19 mouse cellular contexts compared by ENCODE assay signal in the genomic region with DNA sequence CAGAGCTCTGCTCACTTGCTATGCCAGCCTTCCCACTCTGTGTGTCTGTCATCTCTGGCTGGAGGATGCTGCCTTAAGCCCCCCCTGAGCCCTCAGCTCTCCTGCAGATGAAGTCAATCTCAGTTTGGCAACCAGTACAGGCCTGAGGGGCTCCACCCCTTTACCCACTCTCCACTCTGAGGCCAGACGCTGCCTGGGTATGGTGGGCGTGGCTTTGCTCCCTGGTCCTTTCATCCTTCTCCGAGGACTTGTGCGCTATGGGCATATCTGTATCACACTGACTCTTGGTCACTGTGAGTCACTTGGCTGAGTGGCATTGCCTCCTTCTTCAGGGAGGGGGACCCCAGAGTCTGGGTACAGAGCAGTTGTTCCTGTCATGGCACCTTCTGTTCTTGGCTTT.
A peak's percentile ranks its signal among the peaks of the same experiment; 100 is the strongest.
DNase-seq lines count a peak whose midpoint lies in the region; ATAC-seq and TF ChIP-seq lines count a peak whose summit lies in the region.
"Had no signal": no experiment of that assay in that cellular context is flagged by ENCODE, and none has a peak within 500 bp of the region (broad histone marks: within the 10 kb centered on the region; RNA-seq: fewer than 3 reads in every experiment).

No protein-coding gene starts in this region.

- H3K4me1 ChIP-seq in embryonic facial prominence, embryonic 15.5 days, result peaks cover 65% of the 10 kb centered on the region
- peaks cover 7% of the 10 kb centered on the region; the same call in 1 of the 2 replicates for H3K4me1 ChIP-seq in midbrain, embryonic 14.5 days (ENCODE audit: control insufficient read depth, insufficient read depth, low read length)
- H3K4me1 ChIP-seq in kidney, embryonic 15.5 days, result peaks cover 51% of the 10 kb centered on the region

- H3K36me3 ChIP-seq in embryonic facial prominence, embryonic 15.5 days, result no peaks in the 10 kb centered on the region
- no peaks in the 10 kb centered on the region for H3K36me3 ChIP-seq in midbrain, embryonic 14.5 days (ENCODE audit: control insufficient read depth, insufficient read depth, low read length)
- H3K36me3 ChIP-seq in kidney, embryonic 15.5 days, result no peaks in the 10 kb centered on the region
- H3K36me3 ChIP-seq: hindbrain, embryonic 10.5 days; limb, embryonic 15.5 days; liver, embryonic 15.5 days; midbrain, embryonic 15.5 days had no signal

- no peaks in the 10 kb centered on the region for H3K27me3 ChIP-seq in embryonic facial prominence, embryonic 15.5 days
- no peaks in the 10 kb centered on the region for H3K27me3 ChIP-seq in midbrain, embryonic 14.5 days (ENCODE audit: control insufficient read depth, insufficient read depth, low read length)
- no peaks in the 10 kb centered on the region for H3K27me3 ChIP-seq in kidney, embryonic 15.5 days
- H3K27me3 ChIP-seq: limb, embryonic 15.5 days; midbrain, embryonic 15.5 days had no signal

- WGBS in embryonic facial prominence, embryonic 15.5 days, result 19% methylated on average over 4 of the region's 4 CpGs
- 50% methylated on average over 4 of the region's 4 CpGs for WGBS in midbrain, embryonic 14.5 days
- WGBS in kidney, embryonic 15.5 days, result 37% methylated on average over 4 of the region's 4 CpGs

- H3K4me3 ChIP-seq in gastrocnemius, adult 2 months, result no peak overlapping the region
- no peak overlapping the region for H3K4me3 ChIP-seq in embryonic facial prominence, embryonic 15.5 days (replicated peaks)
- no peak overlapping the region for H3K4me3 ChIP-seq in midbrain, embryonic 14.5 days (replicated peaks; ENCODE audit: low read depth, low read length)
- no peak overlapping the region for H3K4me3 ChIP-seq in kidney, embryonic 15.5 days (replicated peaks)
- H3K4me3 ChIP-seq: hindbrain, embryonic 10.5 days; limb, embryonic 15.5 days; liver, embryonic 15.5 days; midbrain, embryonic 15.5 days; myocyte had no signal

- no peak overlapping the region for H3K4me2 ChIP-seq in embryonic facial prominence, embryonic 15.5 days (replicated peaks)
- no peak overlapping the region for H3K4me2 ChIP-seq in midbrain, embryonic 14.5 days (ENCODE audit: low read length)
- H3K4me2 ChIP-seq in kidney, embryonic 15.5 days, result no peak overlapping the region
- H3K4me2 ChIP-seq: limb, embryonic 15.5 days; liver, embryonic 15.5 days; midbrain, embryonic 15.5 days had no signal

- intact Hi-C loops in gastrocnemius, adult 2 months (cut with DNase I), result no loop called here
- intact Hi-C loops in gastrocnemius, postnatal 36 days (cut with DNase I), result no loop called here

- ATAC-seq in embryonic facial prominence, embryonic 15.5 days (ENCODE audit: insufficient number of reproducible peaks, low FRiP score, low TSS enrichment, low read depth), result 0 out of 2 replicates have a peak, but pooled peaks have one; percentile 21
- no peak for ATAC-seq in midbrain, embryonic 14.5 days (ENCODE audit: low FRiP score, low TSS enrichment)
- no peak for ATAC-seq in kidney, embryonic 15.5 days (replicated peaks; ENCODE audit: low FRiP score)
- ATAC-seq: forebrain, embryonic 14.5 days; hindbrain, postnatal 0 days; intestine, postnatal 0 days; midbrain, embryonic 15.5 days had no signal

- peak overlapping the region; percentile 89 for H3K27ac ChIP-seq in gastrocnemius, adult 2 months
- H3K27ac ChIP-seq in embryonic facial prominence, embryonic 15.5 days (replicated peaks), result no peak overlapping the region
- H3K27ac ChIP-seq in midbrain, embryonic 14.5 days (replicated peaks; ENCODE audit: low read depth, low read length), result no peak overlapping the region
- H3K27ac ChIP-seq in kidney, embryonic 15.5 days, result no peak overlapping the region
- H3K27ac ChIP-seq: hindbrain, embryonic 10.5 days; hindbrain, postnatal 0 days; limb, embryonic 15.5 days; liver, embryonic 15.5 days; midbrain, embryonic 15.5 days had no signal

- no peak for DNase-seq in gastrocnemius, adult 2 months
- no peak for DNase-seq in gastrocnemius, postnatal 36 days
- peak; percentile 44 for DNase-seq in urinary bladder, postnatal 14 days (ENCODE audit: low spot score)
- DNase-seq in urinary bladder, postnatal 25 days (ENCODE audit: low spot score), result no peak
- DNase-seq in midbrain, embryonic 14.5 days, result no peak
- DNase-seq: adrenal gland, postnatal 25 days; cerebellum, adult 18-20 months; gastrocnemius, postnatal 25 days; kidney, postnatal 10 days had no signal

- TF ChIP-seq CTCF in gastrocnemius, adult 2 months (IDR thresholded peaks at IDR 0.05), result no peak

- H3K9me3 ChIP-seq in embryonic facial prominence, embryonic 15.5 days (replicated peaks), result no peaks in the 10 kb centered on the region
- H3K9me3 ChIP-seq in midbrain, embryonic 14.5 days (ENCODE audit: control insufficient read depth, low read length), result no peaks in the 10 kb centered on the region
- no peaks in the 10 kb centered on the region for H3K9me3 ChIP-seq in kidney, embryonic 15.5 days (replicated peaks)
- H3K9me3 ChIP-seq: hindbrain, embryonic 10.5 days; limb, embryonic 15.5 days; liver, embryonic 15.5 days; midbrain, embryonic 15.5 days had no signal

- H3K9ac ChIP-seq in embryonic facial prominence, embryonic 15.5 days, result no peak overlapping the region
- H3K9ac ChIP-seq in midbrain, embryonic 14.5 days (replicated peaks; ENCODE audit: low read length), result no peak overlapping the region
- H3K9ac ChIP-seq in kidney, embryonic 15.5 days, result no peak overlapping the region
- H3K9ac ChIP-seq: limb, embryonic 15.5 days; liver, embryonic 15.5 days; midbrain, embryonic 15.5 days had no signal
